Mouse (Mus musculus): Measurements from ENCODE around the gene Tada3. TPM values are rescaled to one million over a fixed set of nuclear protein-coding genes. Genes with fewer than 3 reads are reported as not detected.

The Tada3 gene
- 37.5 and 39.5 TPM in 2 replicates for polyA plus RNA-seq (2015; fragmentation: Nextera tagmentation; extraction: Ambion mirVana)

DNA sequence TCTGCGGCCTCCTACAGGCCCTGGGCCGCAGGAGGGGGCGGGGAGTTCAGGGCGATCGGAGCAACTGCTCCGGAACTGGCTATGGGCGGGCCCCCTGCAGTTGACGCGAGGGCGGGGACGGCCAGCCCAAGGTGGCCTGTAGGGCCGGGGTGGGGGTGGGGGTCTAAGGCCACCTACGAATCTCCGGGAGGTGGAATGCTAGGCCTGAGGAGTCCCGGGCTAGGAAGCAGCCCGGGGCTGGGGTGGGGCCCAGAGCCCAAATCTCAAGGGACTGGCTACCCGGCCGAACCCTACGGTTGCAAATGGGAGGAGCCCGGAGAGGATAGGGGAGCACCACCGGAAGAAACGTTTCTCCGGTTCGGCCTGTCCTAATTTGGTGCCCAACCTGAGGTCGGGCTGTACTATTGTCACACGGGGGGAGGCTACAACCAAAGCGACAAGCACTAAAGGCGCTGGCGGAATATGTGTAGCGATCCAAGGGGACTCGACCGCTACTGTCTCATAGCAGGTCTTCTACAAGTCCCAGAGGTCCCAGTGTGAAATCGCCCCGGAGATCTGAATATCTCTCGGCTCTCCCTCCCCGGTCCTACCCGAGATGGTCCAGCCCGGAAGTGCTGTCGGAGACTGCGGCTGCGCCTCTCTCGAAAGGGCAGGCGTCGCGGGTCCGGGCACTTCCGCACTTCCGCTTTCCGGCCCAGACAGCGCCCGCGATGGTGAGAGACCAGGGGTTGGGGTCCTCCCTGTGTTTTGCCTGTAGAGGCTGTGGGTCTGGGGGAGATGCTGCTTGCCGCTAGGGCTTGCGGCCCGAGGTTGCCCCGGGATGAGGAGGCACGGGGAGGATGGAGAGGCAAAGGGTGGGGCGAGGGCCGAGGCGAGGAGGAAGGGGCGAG is at the start of gene Tada3, which contains the start of gene Arpc4:
Gene Tada3 (minus strand): TSS at position 388 of the 890 bp plus-strand sequence.
Gene Arpc4 (plus strand): TSS at position 620 of the 890 bp plus-strand sequence.
- peak; percentile 92 for DNase-seq (ENCODE audit: low spot score)

- peak; percentile 53 for DNase-seq (ENCODE audit: low spot score)
Measured at GRCm38 (mm10) chr6:113427397-113427796, 49.7 kb upstream of the Tada3 start.

- no peak for DNase-seq (ENCODE audit: low spot score)
Measured at GRCm38 (mm10) chr6:113426696-113427095, 49.0 kb upstream of the Tada3 start.

DNA sequence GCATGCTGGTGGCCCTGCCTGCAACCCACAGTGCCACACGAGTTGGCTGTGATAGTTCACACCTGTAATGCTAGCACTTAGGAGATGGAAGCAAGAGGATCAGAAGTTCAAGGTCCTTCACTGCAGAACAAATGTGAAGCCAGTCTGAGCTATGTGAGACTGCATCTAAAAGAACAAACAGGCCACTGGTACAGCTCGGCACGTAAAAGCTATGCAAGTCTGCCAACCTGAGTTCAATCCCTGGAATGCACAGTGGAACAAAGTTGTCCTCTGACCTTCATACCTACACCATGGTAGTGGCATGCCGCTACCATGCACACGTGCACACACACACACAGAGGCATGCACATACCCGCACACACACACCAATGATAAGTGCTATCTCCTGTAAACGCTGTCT is 46.5 kb upstream of the Tada3 start:
- no peak for DNase-seq (ENCODE audit: low spot score)

DNA sequence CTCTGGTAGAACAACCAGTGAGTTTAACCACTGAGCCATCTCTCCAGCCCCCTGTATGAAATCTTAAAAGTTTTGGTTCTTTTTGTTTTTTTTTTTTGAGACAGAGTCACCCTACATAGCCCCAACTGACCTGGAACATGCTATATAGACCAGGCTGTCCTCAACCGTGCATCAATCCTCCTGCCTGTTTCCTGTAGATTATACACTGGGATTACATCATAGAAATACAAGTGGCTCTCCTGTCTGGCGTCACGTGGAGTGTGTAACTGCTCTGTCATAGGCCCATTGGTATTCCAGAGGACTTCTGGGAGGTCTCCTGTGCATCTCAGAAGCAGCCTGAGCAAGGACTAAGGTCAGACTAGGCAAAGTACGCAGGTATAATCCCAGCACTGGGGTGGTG is 45.3 kb upstream of the Tada3 start:
- no peak for DNase-seq (ENCODE audit: low spot score)

DNA sequence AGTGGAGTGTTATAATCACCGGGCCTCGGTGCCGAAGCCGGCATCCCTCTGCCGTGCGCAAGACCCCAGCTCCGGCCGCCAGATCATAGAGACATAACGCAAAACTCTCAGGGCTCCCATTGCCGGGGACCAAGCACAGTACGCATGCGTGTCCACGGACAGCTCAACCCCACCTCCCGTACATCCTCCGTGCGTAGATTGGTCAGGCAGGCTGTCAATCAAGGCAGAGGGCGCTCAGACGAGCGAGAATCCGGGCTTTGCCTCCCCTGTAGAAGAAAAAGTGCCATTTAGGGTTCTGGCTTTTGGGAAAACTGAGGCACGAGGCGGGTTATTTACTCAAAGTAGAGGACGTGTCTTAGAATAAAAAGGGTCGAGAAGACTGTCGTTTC is 41.5 kb upstream of the Tada3 start, which contains the start of gene Rpusd3:
Gene Rpusd3 (minus strand): TSS at position 142 of the 389 bp plus-strand sequence.
- peak; percentile 99 for DNase-seq (ENCODE audit: low spot score)

DNA sequence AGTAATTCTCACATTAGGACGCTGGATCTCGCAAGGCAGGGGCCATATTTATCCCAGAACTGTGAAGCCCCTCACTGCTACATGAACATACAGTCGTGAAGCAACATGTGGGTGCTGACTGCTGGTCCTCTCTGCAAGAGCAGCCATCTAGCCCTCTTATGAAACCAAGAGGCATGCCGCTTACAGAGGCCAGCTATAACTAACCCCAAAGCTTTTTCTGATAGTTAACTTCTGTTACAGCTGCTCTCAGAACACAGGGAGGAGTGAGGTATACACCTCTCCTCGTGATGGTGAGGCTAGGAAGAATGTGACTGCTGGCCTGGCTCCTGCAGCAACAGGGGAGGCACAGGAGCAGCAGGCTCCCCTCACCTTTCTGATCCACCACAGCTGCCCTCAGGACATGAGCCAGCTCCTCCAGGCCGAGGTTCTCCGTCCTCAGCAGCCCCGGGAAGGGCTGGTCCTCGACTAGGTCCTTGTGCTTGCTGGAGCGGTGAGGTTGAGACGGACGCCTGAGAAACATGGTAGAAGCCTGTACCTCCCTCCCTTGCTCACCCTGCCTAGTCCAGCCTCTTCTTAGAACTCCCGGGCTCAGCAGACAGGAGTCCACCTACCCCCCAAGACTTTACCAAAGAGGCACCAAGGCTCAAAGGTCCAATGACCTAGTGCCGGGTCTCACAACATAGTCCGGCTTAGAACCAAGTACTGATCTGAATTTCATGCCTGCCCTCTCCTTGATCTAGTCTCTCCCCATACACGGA is 40.9 kb upstream of the Tada3 start:
- peak; percentile 39 for DNase-seq (ENCODE audit: low spot score)

DNA sequence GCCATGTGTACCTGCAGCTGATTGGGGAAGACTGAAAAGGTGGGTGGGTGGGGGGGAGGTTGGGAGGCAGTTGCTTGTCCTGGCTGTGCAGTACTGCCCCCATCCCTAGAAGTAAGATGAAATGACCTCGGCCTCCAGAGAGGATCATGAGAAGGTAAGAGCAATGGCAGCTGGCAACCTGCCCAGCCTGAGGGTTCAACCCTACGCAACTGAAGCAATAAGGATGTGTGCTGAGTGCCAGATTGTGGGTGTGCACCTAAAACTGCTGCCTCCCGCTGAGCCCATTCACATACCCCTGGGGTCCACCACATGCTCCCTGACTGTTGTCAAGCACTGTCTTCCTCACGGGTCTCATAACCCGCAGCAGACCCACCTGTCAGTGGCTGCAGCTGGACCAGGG is 38.7 kb upstream of the Tada3 start:
- no peak for DNase-seq (ENCODE audit: low spot score)

- no peak for DNase-seq (ENCODE audit: low spot score)
Measured at GRCm38 (mm10) chr6:113410001-113410400, 32.3 kb upstream of the Tada3 start.

- no peak for DNase-seq (ENCODE audit: low spot score)
Measured at GRCm38 (mm10) chr6:113406683-113407082, 29.0 kb upstream of the Tada3 start.

GRCm38 (mm10) chr6:113405483-113405882 is 27.8 kb upstream of the Tada3 start:
- no peak for DNase-seq (ENCODE audit: low spot score)

DNA sequence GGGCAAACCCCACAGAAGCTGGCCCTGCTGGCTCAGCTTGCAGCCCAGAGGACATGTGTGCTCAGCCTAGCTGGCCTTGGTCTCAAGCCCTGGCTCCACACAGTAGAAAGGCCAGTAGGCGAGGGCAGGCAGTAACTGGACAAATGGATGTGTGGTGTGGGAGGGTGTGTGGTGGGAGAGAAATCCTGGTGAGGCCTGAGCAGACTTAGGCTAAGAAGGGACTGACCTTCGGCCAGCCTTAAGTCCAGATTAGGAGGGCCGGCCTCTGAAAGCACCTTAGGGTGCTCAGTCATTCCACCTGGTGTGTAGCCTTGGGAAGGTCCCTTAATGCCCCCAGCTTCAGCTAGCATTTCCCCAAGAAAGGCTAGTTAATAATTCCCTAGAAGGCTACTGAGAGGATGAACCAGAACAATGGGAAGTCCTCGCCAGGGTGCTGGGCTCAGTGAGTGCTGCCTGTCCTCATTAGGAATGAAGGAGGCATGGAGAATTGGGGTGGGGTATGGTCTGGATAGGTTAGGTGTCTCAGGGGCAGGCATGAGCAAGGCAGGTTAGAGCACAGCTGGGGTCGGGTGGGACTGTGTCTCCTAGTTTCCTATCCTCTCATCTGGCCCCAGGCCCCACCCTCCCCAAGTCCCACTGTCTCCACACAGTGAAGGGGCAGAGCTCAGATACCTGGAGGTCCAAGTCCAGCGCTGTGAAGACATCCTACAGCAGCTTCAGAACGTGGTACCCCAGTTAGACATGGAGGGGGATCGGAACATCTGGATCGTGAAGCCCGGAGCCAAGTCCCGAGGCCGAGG is 27.2 kb upstream of the Tada3 start:
- no peak for DNase-seq (ENCODE audit: low spot score)

DNA sequence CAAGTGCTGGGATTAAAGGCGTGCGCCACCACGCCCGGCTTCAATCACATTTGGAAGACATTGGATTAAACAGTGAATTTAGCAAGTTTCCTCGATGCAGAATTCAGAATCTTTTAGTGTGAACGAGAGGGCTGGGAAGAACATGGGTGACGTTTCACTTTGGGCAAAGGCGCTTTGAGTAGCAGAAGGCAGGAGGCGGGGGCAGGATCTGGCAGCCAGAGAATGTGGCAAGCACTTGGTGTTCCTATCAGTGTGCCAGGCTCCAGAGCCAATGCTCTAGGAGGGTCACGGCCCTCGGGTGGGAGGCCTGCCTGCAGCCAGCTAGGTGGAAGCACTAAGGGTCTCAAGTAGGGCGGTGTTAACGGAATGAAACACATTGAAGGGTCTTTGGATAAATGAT is 24.4 kb upstream of the Tada3 start:
- no peak for DNase-seq (ENCODE audit: low spot score)

- DNase-seq (ENCODE audit: low spot score) = no peak
Measured at GRCm38 (mm10) chr6:113396270-113397030, 18.8 kb upstream of the Tada3 start.

GRCm38 (mm10) chr6:113395501-113395900 is 17.8 kb upstream of the Tada3 start:
- no peak for DNase-seq (ENCODE audit: low spot score)

- DNase-seq (ENCODE audit: low spot score) = no peak
Measured at GRCm38 (mm10) chr6:113394811-113395210, 17.1 kb upstream of the Tada3 start.

GRCm38 (mm10) chr6:113393951-113394350 is 16.3 kb upstream of the Tada3 start:
- no peak for DNase-seq (ENCODE audit: low spot score)

- DNase-seq (ENCODE audit: low spot score) = no peak
Measured at GRCm38 (mm10) chr6:113392387-113393071, 14.8 kb upstream of the Tada3 start.

DNA sequence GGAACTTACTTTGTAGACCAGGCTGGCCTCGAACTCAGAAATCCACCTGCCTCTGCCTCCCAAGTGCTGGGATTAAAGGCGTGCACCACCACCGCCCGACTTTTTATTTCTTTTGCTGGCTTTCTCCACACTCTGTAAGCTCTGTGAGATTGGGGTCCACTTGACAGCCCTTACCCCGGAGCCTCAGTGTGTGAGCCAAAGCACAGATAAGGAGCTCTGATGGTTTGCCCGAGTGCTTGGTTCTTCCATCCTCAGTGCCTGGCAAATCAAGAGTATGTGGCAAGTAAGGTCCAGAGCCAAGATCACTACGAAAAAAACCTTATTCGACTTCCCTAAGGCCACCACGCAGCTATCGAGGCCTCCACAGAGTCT is 14.3 kb upstream of the Tada3 start:
- no peak for DNase-seq (ENCODE audit: low spot score)

GRCm38 (mm10) chr6:113390715-113391114 is 13.0 kb upstream of the Tada3 start:
- DNase-seq (ENCODE audit: low spot score) = no peak
